Mouse (Mus musculus) heart, embryonic 11.5 days (tissue): ENCODE measurements around the gene Phex. TPM values are rescaled to one million over a fixed set of nuclear protein-coding genes. Genes with fewer than 3 reads are reported as not detected.

Experiments used
- ATAC-seq: fragments of 200-750 bp; cut with Nextera tagmentation; replicated peaks from 2 replicates; pipeline ENCODE4 v1.8.0; 2017; ENCODE audit warnings: moderate library complexity; ENCODE audit not compliant: insufficient number of reproducible peaks, low FRiP score, low TSS enrichment
- H3K27ac ChIP-seq: fragments of 300-500 bp; sonication (generic); 2 replicates; pipeline ENCODE4 v1.5.1; 2014; ENCODE audit warnings: mild to moderate bottlenecking, low read depth, low read length
- H3K27me3 ChIP-seq: fragments of 300-500 bp; sonication (generic); 2 replicates; pipeline ENCODE4 v1.6.1; 2014; ENCODE audit warnings: mild to moderate bottlenecking, low read length, mixed read lengths; ENCODE audit not compliant: control insufficient read depth, insufficient read depth
- H3K36me3 ChIP-seq: fragments of 300-500 bp; sonication (generic); 2 replicates; pipeline ENCODE4 v1.6.1; 2014; ENCODE audit warnings: mild to moderate bottlenecking, low read length, moderate library complexity, mixed read lengths; ENCODE audit not compliant: control insufficient read depth, insufficient read depth
- H3K4me1 ChIP-seq: fragments of 300-500 bp; sonication (generic); 2 replicates; pipeline ENCODE4 v1.6.1; 2014; ENCODE audit warnings: low read length; ENCODE audit not compliant: control insufficient read depth, insufficient read depth
- H3K4me2 ChIP-seq: fragments of 300-500 bp; sonication (generic); 2 replicates; pipeline ENCODE4 v1.6.1; 2014; ENCODE audit warnings: mild to moderate bottlenecking, moderate library complexity
- H3K4me3 ChIP-seq: fragments of 300-500 bp; sonication (generic); 2 replicates; pipeline ENCODE4 v1.5.1; 2014; ENCODE audit warnings: low read depth, low read length
- H3K9ac ChIP-seq: fragments of 300-500 bp; sonication (generic); 2 replicates; pipeline ENCODE4 v1.6.1; 2014; ENCODE audit warnings: mild to moderate bottlenecking, low read depth, low read length, moderate library complexity
- H3K9me3 ChIP-seq: fragments of 300-500 bp; sonication (generic); replicated peaks from 2 replicates; pipeline ENCODE4 v1.6.1; 2016; ENCODE audit warnings: low read length; ENCODE audit not compliant: control insufficient read depth
- WGBS: fragments of 180-500 bp; shearing (Covaris S2); extraction: QIAGEN DNeasy Blood & Tissue Kit; methylation state at CpG from one replicate; pipeline ENCODE4 v1.1.7; 2014; ENCODE audit not compliant: insufficient replicate concordance; 5-methylcytosine and 5-hydroxymethylcytosine counted together
- polyA plus RNA-seq: library from polyadenylated mRNA; unstranded; fragments of >200 nt; fragmentation: Nextera tagmentation; extraction: Ambion mirVana; gene quantifications from 2 replicates; pipeline ENCODE4 v1.2.1, GENCODE M21; 2014

Phex gene
- polyA plus RNA-seq, 1 experiment from 2014 or later: 0.33 TPM

DNA sequence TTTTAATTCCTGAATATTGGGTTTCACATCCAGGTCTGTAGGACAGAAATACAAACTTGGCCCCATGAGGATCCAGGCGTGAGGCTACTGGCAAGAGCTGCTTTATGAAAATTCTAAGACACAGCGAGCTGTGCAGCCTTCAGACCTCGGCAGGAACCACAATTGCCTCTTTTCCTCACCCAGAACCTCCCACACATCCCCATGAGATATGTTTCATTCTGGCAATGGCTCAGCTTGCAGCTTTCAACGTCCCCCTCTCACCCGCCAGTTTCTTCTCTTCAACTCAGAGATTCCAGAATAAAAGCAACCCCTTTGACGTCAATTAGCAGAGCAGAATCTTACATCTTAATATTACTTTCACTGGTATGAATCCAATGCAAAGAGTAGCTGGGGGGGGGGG is 25.0 kb downstream of the Phex start:
- WGBS: 65% methylated on average over 6 of the region's 6 CpGs
- Histone ChIP-seq H3K9me3 (no peaks in the 10 kb centered on the region), H3K36me3 (no peaks in the 10 kb centered on the region), H3K27me3 (no peaks in the 10 kb centered on the region), H3K27ac (no peak overlapping the region), H3K4me1 (no peaks in the 10 kb centered on the region), H3K4me3 (no peak overlapping the region), H3K9ac (no peak overlapping the region), H3K4me2 (no peak overlapping the region)
- no peak for ATAC-seq

- WGBS: 82% methylated on average over 3 of the region's 3 CpGs
- H3K9me3 ChIP-seq: no peaks in the 10 kb centered on the region
Measured at GRCm38 (mm10) chrX:157388419-157388818, 26.7 kb downstream of the Phex start.

DNA sequence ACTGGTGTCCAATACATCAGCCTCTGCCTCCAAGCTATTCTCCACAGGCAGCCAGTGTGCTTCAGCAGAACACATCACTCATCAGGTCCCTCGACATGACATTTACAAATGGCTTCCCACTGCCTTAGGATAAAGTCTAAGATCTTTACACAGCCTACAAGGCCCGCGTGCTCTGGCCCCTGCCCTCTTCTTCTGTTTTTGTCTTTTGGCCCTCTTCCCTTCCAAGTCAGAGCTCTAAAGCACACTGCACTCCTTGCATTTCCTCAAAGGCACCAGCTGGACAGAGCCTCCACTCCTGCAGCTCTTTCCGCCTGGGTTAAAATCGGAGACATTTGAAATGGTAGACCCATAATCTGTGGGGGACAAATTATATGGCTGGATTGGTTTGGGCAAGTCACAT is 28.1 kb downstream of the Phex start:
- no peaks in the 10 kb centered on the region for H3K4me1 ChIP-seq
- no peak overlapping the region for H3K4me3 ChIP-seq
- ATAC-seq: no peak
- H3K27ac ChIP-seq: no peak overlapping the region
- no peaks in the 10 kb centered on the region for H3K27me3 ChIP-seq
- H3K9me3 ChIP-seq: no peaks in the 10 kb centered on the region
- no peak overlapping the region for H3K9ac ChIP-seq
- 75% methylated on average over 5 of the region's 5 CpGs for WGBS
- no peak overlapping the region for H3K4me2 ChIP-seq
- H3K36me3 ChIP-seq: no peaks in the 10 kb centered on the region

More at GRCm38 (mm10) chrX:157388419-157388818, 26.7 kb downstream of the Phex start:
- Histone ChIP-seq H3K36me3 (no peaks in the 10 kb centered on the region), H3K27me3 (no peaks in the 10 kb centered on the region), H3K4me1 (no peaks in the 10 kb centered on the region), H3K4me3 (no peak overlapping the region), H3K4me2 (no peak overlapping the region), H3K9ac (no peak overlapping the region), H3K27ac (no peak overlapping the region)
- no peak for ATAC-seq

DNA sequence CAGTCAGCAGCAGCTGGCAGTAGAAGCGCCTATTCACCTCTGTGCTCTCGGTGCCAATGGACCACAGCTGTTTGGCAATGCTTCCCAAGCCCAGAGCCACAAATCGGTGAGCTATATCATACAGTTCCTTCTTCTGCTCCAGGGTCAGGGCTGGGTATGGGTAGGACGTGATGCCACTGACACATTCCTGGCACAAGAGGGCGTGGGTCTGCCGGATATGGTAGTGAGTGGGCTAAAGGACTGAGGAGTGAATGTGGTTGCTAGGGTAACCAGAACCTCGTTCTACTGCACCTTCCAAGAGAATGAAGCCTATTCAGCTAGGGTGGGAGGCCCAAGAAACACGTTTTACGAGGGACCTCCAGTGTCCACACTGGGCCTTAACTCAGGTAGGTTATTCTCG is 36.3 kb downstream of the Phex start:
- H3K36me3 ChIP-seq: no peaks in the 10 kb centered on the region
- H3K4me3 ChIP-seq: no peak overlapping the region
- ATAC-seq: no peak
- H3K27me3 ChIP-seq: no peaks in the 10 kb centered on the region
- no peak overlapping the region for H3K9ac ChIP-seq
- H3K27ac ChIP-seq: no peak overlapping the region
- no peak overlapping the region for H3K4me2 ChIP-seq
- H3K9me3 ChIP-seq: no peaks in the 10 kb centered on the region
- WGBS: 55% methylated on average over 10 of the region's 10 CpGs
- no peaks in the 10 kb centered on the region for H3K4me1 ChIP-seq

DNA sequence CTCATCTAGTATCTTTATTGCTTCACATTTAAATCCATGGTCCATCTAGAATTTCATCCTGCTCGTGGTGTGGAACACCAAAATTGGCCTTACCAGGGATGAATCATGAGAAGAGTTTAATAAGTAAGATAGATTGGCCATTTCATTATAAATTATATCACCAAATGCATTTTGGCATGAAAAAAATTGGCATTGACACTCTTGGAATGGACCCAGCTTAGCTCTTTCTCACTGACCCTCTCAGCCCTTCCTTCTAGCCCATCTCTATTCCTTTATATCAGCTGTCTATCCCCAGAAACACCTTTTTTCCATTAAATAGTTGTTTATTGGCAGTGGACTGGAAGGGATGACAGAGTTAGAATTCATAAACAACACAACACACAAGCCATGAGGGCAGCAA is 37.7 kb downstream of the Phex start:
- H3K9ac ChIP-seq: no peak overlapping the region
- no peak overlapping the region for H3K27ac ChIP-seq
- 50% methylated on average over 1 of the region's 1 CpGs for WGBS
- H3K27me3 ChIP-seq: no peaks in the 10 kb centered on the region
- no peak overlapping the region for H3K4me3 ChIP-seq
- H3K4me1 ChIP-seq: no peaks in the 10 kb centered on the region
- H3K9me3 ChIP-seq: no peaks in the 10 kb centered on the region
- no peak overlapping the region for H3K4me2 ChIP-seq
- no peak for ATAC-seq
- no peaks in the 10 kb centered on the region for H3K36me3 ChIP-seq

DNA sequence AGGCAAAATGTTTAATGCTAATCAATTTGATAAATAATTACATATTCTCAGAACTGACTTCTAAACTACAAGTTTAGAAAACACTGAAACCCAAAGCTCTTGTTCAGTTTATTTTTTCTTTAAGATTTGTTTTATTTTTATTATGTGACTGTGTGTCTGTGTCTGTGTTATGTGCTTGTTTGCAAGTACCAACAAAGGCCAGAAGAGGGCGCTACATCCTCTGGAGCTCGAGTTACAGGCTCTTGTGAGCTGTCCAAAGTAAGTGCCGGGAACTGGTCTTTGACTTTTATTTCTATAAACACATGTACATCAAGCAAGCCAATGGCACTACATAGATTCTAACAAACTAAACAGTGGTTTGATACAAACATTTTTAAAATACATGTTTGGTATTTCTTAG is 41.2 kb downstream of the Phex start:
- H3K4me3 ChIP-seq: no peak overlapping the region
- ATAC-seq: no peak
- no peaks in the 10 kb centered on the region for H3K27me3 ChIP-seq
- no peaks in the 10 kb centered on the region for H3K9me3 ChIP-seq
- H3K36me3 ChIP-seq: no peaks in the 10 kb centered on the region
- no peak overlapping the region for H3K4me2 ChIP-seq
- H3K4me1 ChIP-seq: no peaks in the 10 kb centered on the region
- H3K9ac ChIP-seq: no peak overlapping the region
- 61% methylated on average over 3 of the region's 3 CpGs for WGBS
- no peak overlapping the region for H3K27ac ChIP-seq

DNA sequence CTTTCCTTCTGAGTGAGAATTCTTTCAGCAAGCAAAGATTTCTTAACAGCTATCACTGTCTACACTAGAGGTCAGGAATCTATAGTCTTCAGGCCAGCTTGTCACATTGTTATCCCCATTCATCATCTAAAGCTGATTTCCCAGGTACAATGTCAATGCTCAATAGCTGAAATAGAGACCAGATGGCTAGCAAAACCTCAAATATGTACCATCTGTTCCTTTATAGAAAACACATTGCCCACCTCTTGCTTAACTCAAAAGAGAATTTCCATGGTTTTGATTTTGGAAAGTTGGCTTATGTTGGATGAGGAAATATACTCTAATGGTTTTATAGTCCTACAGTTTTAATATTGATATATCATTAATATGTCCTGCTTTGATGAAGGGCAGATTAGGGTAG is 45.9 kb downstream of the Phex start:
- H3K4me2 ChIP-seq: no peak overlapping the region
- no peaks in the 10 kb centered on the region for H3K27me3 ChIP-seq
- no peak for ATAC-seq
- no peak overlapping the region for H3K4me3 ChIP-seq
- H3K4me1 ChIP-seq: no peaks in the 10 kb centered on the region
- H3K27ac ChIP-seq: no peak overlapping the region
- H3K36me3 ChIP-seq: no peaks in the 10 kb centered on the region
- no peak overlapping the region for H3K9ac ChIP-seq
- no peaks in the 10 kb centered on the region for H3K9me3 ChIP-seq

DNA sequence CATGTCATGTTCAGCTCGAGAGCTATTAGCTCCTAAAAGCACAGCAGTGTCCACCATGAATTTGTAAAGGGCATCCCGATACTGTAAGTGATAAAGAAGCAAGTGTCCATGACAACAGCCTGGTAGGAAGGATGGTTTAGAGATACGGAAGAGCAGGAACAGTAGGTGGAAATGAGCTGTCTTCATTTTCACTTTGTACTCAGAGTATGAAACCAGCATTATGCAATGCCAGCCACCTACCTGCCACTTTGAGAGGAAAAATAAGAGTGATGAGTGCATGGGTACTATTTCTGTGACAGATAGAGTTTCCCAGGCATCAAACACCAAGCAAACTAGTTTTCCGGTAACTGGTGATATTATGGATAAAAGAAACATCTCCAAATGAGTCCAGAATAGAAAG is 59.6 kb downstream of the Phex start:
- H3K4me1 ChIP-seq: no peaks in the 10 kb centered on the region
- no peak overlapping the region for H3K4me3 ChIP-seq
- no peak for ATAC-seq
- H3K27me3 ChIP-seq: no peaks in the 10 kb centered on the region
- WGBS: 80% methylated on average over 4 of the region's 4 CpGs
- H3K9me3 ChIP-seq: no peaks in the 10 kb centered on the region
- no peak overlapping the region for H3K9ac ChIP-seq
- H3K27ac ChIP-seq: no peak overlapping the region
- no peaks in the 10 kb centered on the region for H3K36me3 ChIP-seq
- no peak overlapping the region for H3K4me2 ChIP-seq

DNA sequence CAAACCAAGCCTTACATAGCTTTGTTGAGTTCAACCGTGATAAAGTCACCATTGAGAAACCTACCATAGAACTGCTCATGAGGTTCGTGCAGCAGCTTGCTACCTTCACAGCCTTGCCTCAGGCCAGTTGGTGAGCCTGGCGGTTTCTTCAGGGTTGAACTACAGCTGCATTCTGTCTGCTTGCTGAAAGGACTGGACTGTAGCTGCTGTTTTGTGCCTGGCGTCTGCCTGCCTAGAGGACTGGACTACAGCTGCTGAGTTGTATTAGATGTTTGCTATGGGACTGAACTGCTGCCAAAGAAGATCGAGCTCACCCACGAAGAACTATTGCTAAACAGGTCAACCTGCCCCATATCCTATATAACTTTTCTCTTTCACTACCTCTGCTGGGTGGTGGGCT is 68.9 kb downstream of the Phex start:
- Histone ChIP-seq H3K27ac (no peak overlapping the region), H3K9me3 (no peaks in the 10 kb centered on the region), H3K4me1 (no peaks in the 10 kb centered on the region), H3K4me2 (no peak overlapping the region), H3K36me3 (no peaks in the 10 kb centered on the region), H3K4me3 (no peak overlapping the region), H3K27me3 (no peaks in the 10 kb centered on the region), H3K9ac (no peak overlapping the region)
- ATAC-seq: no peak
- WGBS: 78% methylated on average over 6 of the region's 6 CpGs
